Mouse (Mus musculus) intestine, embryonic 14.5 days (tissue): ENCODE measurements around the gene Apba3. TPM values are rescaled to one million over a fixed set of nuclear protein-coding genes. Genes with fewer than 3 reads are reported as not detected.
A peak's percentile ranks its signal among the peaks of the same experiment; 100 is the strongest.

Source experiments
- ATAC-seq: fragments of 200-750 bp; cut with Nextera tagmentation; replicated peaks from 2 replicates; pipeline ENCODE4 v1.8.0; 2017; ENCODE audit warnings: low read depth, moderate number of reproducible peaks, moderate TSS enrichment, moderate library complexity; ENCODE audit not compliant: low FRiP score, low TSS enrichment
- DNase-seq: peaks from one replicate; pipeline ENCODE4 v3.0.0-alpha.2; 2018; ENCODE audit warnings: low spot score
- H3K27ac ChIP-seq: fragments of 300-500 bp; sonication (generic); 2 replicates; pipeline ENCODE4 v1.5.1; 2014; ENCODE audit warnings: low read depth, mild to moderate bottlenecking, control low read depth
- H3K27me3 ChIP-seq: fragments of 300-500 bp; sonication (generic); replicated peaks from 2 replicates; pipeline ENCODE4 v1.6.1; 2014; ENCODE audit warnings: low read length, control low read depth; ENCODE audit not compliant: control insufficient read depth, insufficient read depth
- H3K36me3 ChIP-seq: fragments of 300-500 bp; sonication (generic); 2 replicates; pipeline ENCODE4 v1.6.1; 2014; ENCODE audit warnings: low read length, control low read depth; ENCODE audit not compliant: control insufficient read depth, insufficient read depth
- H3K4me1 ChIP-seq: fragments of 300-500 bp; sonication (generic); replicated peaks from 2 replicates; pipeline ENCODE4 v1.6.1; 2014; ENCODE audit warnings: low read length, control low read depth, mixed read lengths; ENCODE audit not compliant: control insufficient read depth, insufficient read depth
- H3K4me2 ChIP-seq: fragments of 300-500 bp; sonication (generic); 2 replicates; pipeline ENCODE4 v1.6.1; 2014; ENCODE audit warnings: low read length
- H3K4me3 ChIP-seq: fragments of 300-500 bp; sonication (generic); 2 replicates; pipeline ENCODE4 v1.5.1; 2014; ENCODE audit warnings: low read depth, low read length, control low read depth, mixed read lengths
- H3K9ac ChIP-seq: fragments of 300-500 bp; sonication (generic); 2 replicates; pipeline ENCODE4 v1.6.1; 2014; ENCODE audit warnings: mild to moderate bottlenecking, low read length
- H3K9me3 ChIP-seq: fragments of 300-500 bp; sonication (generic); 2 replicates; pipeline ENCODE4 v1.6.1; 2016; ENCODE audit warnings: low read length, control low read depth; ENCODE audit not compliant: control insufficient read depth
- WGBS: fragments of 180-500 bp; shearing (Covaris S2); extraction: QIAGEN DNeasy Blood & Tissue Kit; methylation state at CpG from one replicate; pipeline ENCODE4 v1.1.7; 2014; 5-methylcytosine and 5-hydroxymethylcytosine counted together
- polyA plus RNA-seq: library from polyadenylated mRNA; unstranded; fragments of >200 nt; fragmentation: Nextera tagmentation; extraction: Ambion mirVana; gene quantifications from 2 replicates; pipeline ENCODE4 v1.2.1, GENCODE M21; 2014

The Apba3 gene
- polyA plus RNA-seq, 1 experiment from 2014 or later, result 51.0 TPM

- WGBS, result 43% methylated on average over 21 of the region's 21 CpGs
- peaks cover 5% of the 10 kb centered on the region; the same call in 1 of the 2 replicates for H3K9me3 ChIP-seq
- peaks cover 48% of the 10 kb centered on the region for H3K27me3 ChIP-seq
- no peak overlapping the region for H3K9ac ChIP-seq
- H3K36me3 ChIP-seq, result peaks cover 16% of the 10 kb centered on the region
- no peak overlapping the region for H3K4me3 ChIP-seq
- DNase-seq, result no peak
- ATAC-seq, result no peak
- H3K27ac ChIP-seq, result no peak overlapping the region
- H3K4me1 ChIP-seq, result no peaks in the 10 kb centered on the region
- no peak overlapping the region for H3K4me2 ChIP-seq
Measured at GRCm38 (mm10) chr10:81259225-81259884, 7.4 kb upstream of the Apba3 start.

GRCm38 (mm10) chr10:81261025-81261424 lies 5.7 kb upstream of the Apba3 start:
- WGBS, result 92% methylated on average over 4 of the region's 4 CpGs
- ATAC-seq, result no peak
- DNase-seq, result no peak

GRCm38 (mm10) chr10:81265540-81265939 lies 1.2 kb upstream of the Apba3 start:
- Histone ChIP-seq H3K4me1 (peaks cover 12% of the 10 kb centered on the region; the same call in 1 of the 2 replicates), H3K27ac (no peak overlapping the region), H3K9ac (peak overlapping the region; percentile 64), H3K4me2 (peak overlapping the region; percentile 71), H3K9me3 (peaks cover under 1% of the 10 kb centered on the region; the same call in 1 of the 2 replicates), H3K27me3 (no peaks in the 10 kb centered on the region), H3K36me3 (peaks cover 28% of the 10 kb centered on the region), H3K4me3 (peak overlapping the region; percentile 58)
- DNase-seq (no peak), ATAC-seq (no peak)
- 95% methylated on average over 8 of the region's 8 CpGs for WGBS

More at GRCm38 (mm10) chr10:81261025-81261424, 5.7 kb upstream of the Apba3 start:
- Histone ChIP-seq H3K27me3 (peaks cover 40% of the 10 kb centered on the region), H3K27ac (no peak overlapping the region), H3K4me2 (no peak overlapping the region), H3K9ac (no peak overlapping the region), H3K4me1 (peaks cover 3% of the 10 kb centered on the region; the same call in 1 of the 2 replicates), H3K4me3 (no peak overlapping the region), H3K36me3 (peaks cover 27% of the 10 kb centered on the region), H3K9me3 (peaks cover 5% of the 10 kb centered on the region; the same call in 1 of the 2 replicates)

- Histone ChIP-seq H3K27me3 (no peaks in the 10 kb centered on the region), H3K27ac (no peak overlapping the region), H3K4me2 (peak overlapping the region; percentile 60), H3K36me3 (peaks cover 50% of the 10 kb centered on the region), H3K4me1 (peaks cover 12% of the 10 kb centered on the region; the same call in 1 of the 2 replicates), H3K9ac (peak overlapping the region; percentile 78), H3K9me3 (no peaks in the 10 kb centered on the region), H3K4me3 (peak overlapping the region; percentile 70)
- 3% methylated on average over 23 of the region's 23 CpGs for WGBS
- ATAC-seq (peak; percentile 34; the same call in 1 of the 2 replicates), DNase-seq (peak; percentile 86)
Measured at GRCm38 (mm10) chr10:81268056-81268455, 1.3 kb downstream of the Apba3 start.

- Histone ChIP-seq H3K36me3 (peaks cover 50% of the 10 kb centered on the region), H3K4me2 (peak overlapping the region; percentile 60), H3K27ac (no peak overlapping the region), H3K9ac (peak overlapping the region; percentile 78), H3K4me1 (peaks cover 12% of the 10 kb centered on the region; the same call in 1 of the 2 replicates), H3K4me3 (peak overlapping the region; percentile 70), H3K27me3 (no peaks in the 10 kb centered on the region), H3K9me3 (no peaks in the 10 kb centered on the region)
- WGBS, result 84% methylated on average over 16 of the region's 16 CpGs
- ATAC-seq (no peak), DNase-seq (no peak)
Measured at GRCm38 (mm10) chr10:81268643-81269412, 2.1 kb downstream of the Apba3 start.

- H3K36me3 ChIP-seq, result peaks cover 39% of the 10 kb centered on the region
- no peak for ATAC-seq
- 94% methylated on average over 21 of the region's 21 CpGs for WGBS
- no peak for DNase-seq
- H3K9me3 ChIP-seq, result no peaks in the 10 kb centered on the region
- no peak overlapping the region for H3K4me2 ChIP-seq
- H3K4me3 ChIP-seq, result no peak overlapping the region
- peaks cover 8% of the 10 kb centered on the region; the same call in 1 of the 2 replicates for H3K4me1 ChIP-seq
- no peaks in the 10 kb centered on the region for H3K27me3 ChIP-seq
- no peak overlapping the region for H3K9ac ChIP-seq
- H3K27ac ChIP-seq, result no peak overlapping the region
Measured at GRCm38 (mm10) chr10:81272356-81272755, 5.6 kb downstream of the Apba3 start.

- peaks cover 39% of the 10 kb centered on the region for H3K36me3 ChIP-seq
- DNase-seq, result no peak
- no peak overlapping the region for H3K4me2 ChIP-seq
- H3K27ac ChIP-seq, result no peak overlapping the region
- no peak overlapping the region for H3K4me3 ChIP-seq
- H3K9me3 ChIP-seq, result no peaks in the 10 kb centered on the region
- no peak overlapping the region for H3K9ac ChIP-seq
- WGBS, result 93% methylated on average over 19 of the region's 19 CpGs
- H3K27me3 ChIP-seq, result no peaks in the 10 kb centered on the region
- H3K4me1 ChIP-seq, result peaks cover 4% of the 10 kb centered on the region; the same call in 1 of the 2 replicates
- ATAC-seq, result no peak
Measured at GRCm38 (mm10) chr10:81273842-81274241, 7.1 kb downstream of the Apba3 start.

GRCm38 (mm10) chr10:81277676-81278075 lies 10.9 kb downstream of the Apba3 start:
- Histone ChIP-seq H3K27ac (no peak overlapping the region), H3K4me3 (no peak overlapping the region), H3K27me3 (peaks cover 4% of the 10 kb centered on the region; the same call in 1 of the 2 replicates), H3K36me3 (peaks cover 17% of the 10 kb centered on the region), H3K9ac (no peak overlapping the region), H3K9me3 (no peaks in the 10 kb centered on the region), H3K4me1 (peaks cover 7% of the 10 kb centered on the region; the same call in 1 of the 2 replicates), H3K4me2 (no peak overlapping the region)
- 78% methylated on average over 22 of the region's 22 CpGs for WGBS
- ATAC-seq (no peak), DNase-seq (no peak)
